Mouse (Mus musculus): Measurements from ENCODE around the gene Gaa. TPM values are rescaled to one million over a fixed set of nuclear protein-coding genes. Genes with fewer than 3 reads are reported as not detected.
"Not testable (repeated sequence)": the region's sequence is repeated elsewhere in the genome, so short reads cannot be mapped to it uniquely, and the experiment has no call there.

Gene Gaa
- polyA plus RNA-seq, 1 experiment from 2014 or later, result 30.8 TPM

GRCm38 (mm10) chr11:119267241-119267674, 429 bp upstream of the Gaa start:
- H3K36me3 ChIP-seq (ENCODE audit: control insufficient read depth, insufficient read depth), result no peaks in the 10 kb centered on the region
- peaks cover 12% of the 10 kb centered on the region for H3K4me1 ChIP-seq (ENCODE audit: control insufficient read depth, low read depth, low read length)
- 52% methylated on average over 6 of the region's 6 CpGs for WGBS (ENCODE audit: insufficient replicate concordance)
- no peaks in the 10 kb centered on the region for H3K9me3 ChIP-seq (replicated peaks; ENCODE audit: control insufficient read depth, low read length)
- H3K27ac ChIP-seq (ENCODE audit: low read length), result no peak overlapping the region
- H3K4me3 ChIP-seq (ENCODE audit: low read depth, low read length), result peak overlapping the region; percentile 79; the same call in 1 of the 2 replicates
- no peaks in the 10 kb centered on the region for H3K27me3 ChIP-seq (ENCODE audit: control insufficient read depth, insufficient read depth, low read depth, low read length)
- ATAC-seq (ENCODE audit: low read depth), result no peak
- H3K9ac ChIP-seq (ENCODE audit: low read depth, low read length), result peak overlapping the region; percentile 33
- peak overlapping the region; percentile 98 for H3K4me2 ChIP-seq (ENCODE audit: low read depth, low read length)

- H3K4me3 ChIP-seq (ENCODE audit: low read depth, low read length), result peak overlapping the region; percentile 79
- H3K4me1 ChIP-seq (ENCODE audit: control insufficient read depth, low read depth, low read length), result peaks cover 12% of the 10 kb centered on the region
- peak overlapping the region; percentile 80 for H3K9ac ChIP-seq (ENCODE audit: low read depth, low read length)
- H3K36me3 ChIP-seq (ENCODE audit: control insufficient read depth, insufficient read depth), result no peaks in the 10 kb centered on the region; the same call in 1 of the 2 replicates
- no peaks in the 10 kb centered on the region for H3K27me3 ChIP-seq (ENCODE audit: control insufficient read depth, insufficient read depth, low read depth, low read length)
- H3K9me3 ChIP-seq (replicated peaks; ENCODE audit: control insufficient read depth, low read length), result no peaks in the 10 kb centered on the region
- H3K4me2 ChIP-seq (ENCODE audit: low read depth, low read length), result peak overlapping the region; percentile 98
- WGBS (ENCODE audit: insufficient replicate concordance), result 68% methylated on average over 16 of the region's 16 CpGs
- ATAC-seq (ENCODE audit: low read depth), result no peak
- H3K27ac ChIP-seq (ENCODE audit: low read length), result no peak overlapping the region
These were observed 989 bp downstream of the Gaa start for GRCm38 (mm10) chr11:119268557-119269195.

GRCm38 (mm10) chr11:119272492-119272891, 4.8 kb downstream of the Gaa start:
- not testable (repeated sequence) for ATAC-seq (ENCODE audit: low read depth); H3K9me3 ChIP-seq (replicated peaks; ENCODE audit: control insufficient read depth, low read length); H3K4me3 ChIP-seq (ENCODE audit: low read depth, low read length); H3K27ac ChIP-seq (ENCODE audit: low read length); H3K9ac ChIP-seq (ENCODE audit: low read depth, low read length); H3K4me2 ChIP-seq (ENCODE audit: low read depth, low read length); H3K27me3 ChIP-seq (ENCODE audit: control insufficient read depth, insufficient read depth, low read depth, low read length); H3K4me1 ChIP-seq (ENCODE audit: control insufficient read depth, low read depth, low read length); H3K36me3 ChIP-seq (ENCODE audit: control insufficient read depth, insufficient read depth)
- WGBS (ENCODE audit: insufficient replicate concordance), result 55% methylated on average over 3 of the region's 3 CpGs

GRCm38 (mm10) chr11:119273186-119273930, 5.7 kb downstream of the Gaa start:
- ATAC-seq (ENCODE audit: low read depth), result peak; percentile 30; the same call in 1 of the 2 replicates
- Histone ChIP-seq H3K4me1 (ENCODE audit: control insufficient read depth, low read depth, low read length) (peaks cover 2% of the 10 kb centered on the region), H3K27me3 (ENCODE audit: control insufficient read depth, insufficient read depth, low read depth, low read length) (no peaks in the 10 kb centered on the region), H3K9ac (ENCODE audit: low read depth, low read length) (no peak overlapping the region), H3K36me3 (ENCODE audit: control insufficient read depth, insufficient read depth) (peaks cover 2% of the 10 kb centered on the region; the same call in 1 of the 2 replicates), H3K9me3 (replicated peaks; ENCODE audit: control insufficient read depth, low read length) (no peaks in the 10 kb centered on the region), H3K4me3 (ENCODE audit: low read depth, low read length) (no peak overlapping the region), H3K4me2 (ENCODE audit: low read depth, low read length) (no peak overlapping the region), H3K27ac (ENCODE audit: low read length) (no peak overlapping the region)
- WGBS (ENCODE audit: insufficient replicate concordance), result 76% methylated on average over 8 of the region's 8 CpGs

GRCm38 (mm10) chr11:119281030-119281429, 13.3 kb downstream of the Gaa start:
- WGBS (ENCODE audit: insufficient replicate concordance), result 79% methylated on average over 15 of the region's 15 CpGs
- ATAC-seq (ENCODE audit: low read depth), result no peak; the same call in 1 of the 2 replicates
- no peak overlapping the region for H3K27ac ChIP-seq (ENCODE audit: low read length)
- H3K9me3 ChIP-seq (replicated peaks; ENCODE audit: control insufficient read depth, low read length), result no peaks in the 10 kb centered on the region
- H3K4me1 ChIP-seq (ENCODE audit: control insufficient read depth, low read depth, low read length), result no peaks in the 10 kb centered on the region
- H3K9ac ChIP-seq (ENCODE audit: low read depth, low read length), result no peak overlapping the region
- H3K27me3 ChIP-seq (ENCODE audit: control insufficient read depth, insufficient read depth, low read depth, low read length), result no peaks in the 10 kb centered on the region
- no peak overlapping the region for H3K4me3 ChIP-seq (ENCODE audit: low read depth, low read length)
- no peak overlapping the region for H3K4me2 ChIP-seq (ENCODE audit: low read depth, low read length)
- H3K36me3 ChIP-seq (ENCODE audit: control insufficient read depth, insufficient read depth), result no peaks in the 10 kb centered on the region

- no peak overlapping the region for H3K9ac ChIP-seq (ENCODE audit: low read depth, low read length)
- H3K9me3 ChIP-seq (replicated peaks; ENCODE audit: control insufficient read depth, low read length), result no peaks in the 10 kb centered on the region
- no peaks in the 10 kb centered on the region for H3K27me3 ChIP-seq (ENCODE audit: control insufficient read depth, insufficient read depth, low read depth, low read length)
- H3K4me3 ChIP-seq (ENCODE audit: low read depth, low read length), result no peak overlapping the region
- H3K4me2 ChIP-seq (ENCODE audit: low read depth, low read length), result no peak overlapping the region
- H3K4me1 ChIP-seq (ENCODE audit: control insufficient read depth, low read depth, low read length), result no peaks in the 10 kb centered on the region
- no peak overlapping the region for H3K27ac ChIP-seq (ENCODE audit: low read length)
- H3K36me3 ChIP-seq (ENCODE audit: control insufficient read depth, insufficient read depth), result peaks cover 33% of the 10 kb centered on the region
- WGBS (ENCODE audit: insufficient replicate concordance), result 63% methylated on average over 9 of the region's 9 CpGs
- no peak for ATAC-seq (ENCODE audit: low read depth)
These were observed 18.3 kb downstream of the Gaa start for GRCm38 (mm10) chr11:119285791-119286527.

GRCm38 (mm10) chr11:119287207-119287992, 19.7 kb downstream of the Gaa start:
- Histone ChIP-seq H3K4me1 (ENCODE audit: control insufficient read depth, low read depth, low read length) (no peaks in the 10 kb centered on the region), H3K4me2 (ENCODE audit: low read depth, low read length) (no peak overlapping the region), H3K9ac (ENCODE audit: low read depth, low read length) (no peak overlapping the region), H3K27ac (ENCODE audit: low read length) (no peak overlapping the region), H3K4me3 (ENCODE audit: low read depth, low read length) (no peak overlapping the region), H3K27me3 (ENCODE audit: control insufficient read depth, insufficient read depth, low read depth, low read length) (no peaks in the 10 kb centered on the region), H3K9me3 (replicated peaks; ENCODE audit: control insufficient read depth, low read length) (no peaks in the 10 kb centered on the region), H3K36me3 (ENCODE audit: control insufficient read depth, insufficient read depth) (peaks cover 45% of the 10 kb centered on the region)
- WGBS (ENCODE audit: insufficient replicate concordance), result 80% methylated on average over 20 of the region's 20 CpGs
- ATAC-seq (ENCODE audit: low read depth), result no peak

- not testable (repeated sequence) for H3K9ac ChIP-seq (ENCODE audit: low read depth, low read length); H3K9me3 ChIP-seq (replicated peaks; ENCODE audit: control insufficient read depth, low read length); H3K4me2 ChIP-seq (ENCODE audit: low read depth, low read length); ATAC-seq (ENCODE audit: low read depth); H3K4me3 ChIP-seq (ENCODE audit: low read depth, low read length); H3K4me1 ChIP-seq (ENCODE audit: control insufficient read depth, low read depth, low read length); H3K27me3 ChIP-seq (ENCODE audit: control insufficient read depth, insufficient read depth, low read depth, low read length); H3K27ac ChIP-seq (ENCODE audit: low read length)
- WGBS (ENCODE audit: insufficient replicate concordance), result 92% methylated on average over 8 of the region's 8 CpGs
- H3K36me3 ChIP-seq (ENCODE audit: control insufficient read depth, insufficient read depth), result peaks cover 82% of the 10 kb centered on the region
These were observed 25.2 kb downstream of the Gaa start for GRCm38 (mm10) chr11:119292861-119293260.

All from liver, embryonic 16.5 days (tissue).